Comparison of ENCODE assay signal across 14 mouse cellular contexts in genomic region chr10:128374393-128374792, GRCm38 (mm10). TPM values are rescaled to one million over a fixed set of nuclear protein-coding genes. Genes with fewer than 3 reads are reported as not detected.
A peak's percentile ranks its signal among the peaks of the same experiment; 100 is the strongest.
DNase-seq lines count a peak whose midpoint lies in the region; ATAC-seq and TF ChIP-seq lines count a peak whose summit lies in the region.
"Had no signal": no experiment of that assay in that cellular context is flagged by ENCODE, and none has a peak within 500 bp of the region (broad histone marks: within the 10 kb centered on the region; RNA-seq: fewer than 3 reads in every experiment).

No protein-coding gene starts in this region.

- H3K36me3 ChIP-seq in heart, postnatal 0 days (replicated peaks; ENCODE audit: control insufficient read depth, insufficient read depth, low read length) = peaks cover 11% of the 10 kb centered on the region
- H3K36me3 ChIP-seq in spleen, adult 2 months (ENCODE audit: control insufficient read depth, insufficient read depth, low read length) = peaks cover 3% of the 10 kb centered on the region
- no peaks in the 10 kb centered on the region for H3K36me3 ChIP-seq in splenic B cell, adult 2 months (ENCODE audit: control insufficient read depth, insufficient read depth, low read length, poor library complexity, severe bottlenecking)

- no peak for ATAC-seq in heart, postnatal 0 days (ENCODE audit: insufficient read depth, low read depth)
- no peak for ATAC-seq in granulocyte monocyte progenitor cell, adult 5-6 weeks (replicated peaks; ENCODE audit: poor library complexity, severe bottlenecking)

- H3K4me3 ChIP-seq in heart, postnatal 0 days (ENCODE audit: low read depth, low read length) = no peak overlapping the region
- H3K4me3 ChIP-seq in spleen, adult 2 months (ENCODE audit: extremely low read depth, insufficient read depth, insufficient read length) = no peak overlapping the region
- H3K4me3 ChIP-seq: embryonic facial prominence, embryonic 15.5 days; liver, embryonic 15.5 days had no signal

- no peak for DNase-seq in heart, postnatal 0 days (ENCODE audit: low spot score)
- no peak for DNase-seq in heart, postnatal 36 days
- no peak for DNase-seq in spleen, adult 2 months (ENCODE audit: low read depth in 1 of 2, low spot score in 2 of 2)
- no peak for DNase-seq in spleen, adult 18-20 months
- peak; percentile 37 for DNase-seq in T-cell, adult 2 months (ENCODE audit: low spot score)
- peak; percentile 53 for DNase-seq in splenic B cell, adult 2 months (ENCODE audit: low read depth, low spot score)
- no peak for DNase-seq in layer of hippocampus, adult 8-10 months (ENCODE audit: low spot score in 2 of 2)
- DNase-seq: kidney, postnatal 14 days; right cerebral cortex, adult 18-20 months had no signal

- no peak overlapping the region for H3K9ac ChIP-seq in heart, postnatal 0 days (replicated peaks; ENCODE audit: low read depth, low read length)
- H3K9ac ChIP-seq: embryonic facial prominence, embryonic 15.5 days; liver, embryonic 15.5 days had no signal

- H3K9me3 ChIP-seq in heart, postnatal 0 days (replicated peaks; ENCODE audit: control insufficient read depth, low read length) = no peaks in the 10 kb centered on the region
- H3K9me3 ChIP-seq: embryonic facial prominence, embryonic 15.5 days; liver, embryonic 15.5 days had no signal

- no peak overlapping the region for H3K4me2 ChIP-seq in heart, postnatal 0 days (ENCODE audit: low read depth, low read length)
- H3K4me2 ChIP-seq: embryonic facial prominence, embryonic 15.5 days; liver, embryonic 15.5 days had no signal

- no peaks in the 10 kb centered on the region for H3K27me3 ChIP-seq in heart, postnatal 0 days (ENCODE audit: control insufficient read depth, insufficient read depth, low read length)
- H3K27me3 ChIP-seq in spleen, adult 2 months (ENCODE audit: control insufficient read depth, insufficient read depth, low read length) = no peaks in the 10 kb centered on the region
- H3K27me3 ChIP-seq in splenic B cell, adult 2 months (ENCODE audit: control insufficient read depth, insufficient read depth, low read length, poor library complexity, severe bottlenecking) = no peaks in the 10 kb centered on the region
- H3K27me3 ChIP-seq: embryonic facial prominence, embryonic 15.5 days; liver, embryonic 15.5 days had no signal

- no peak overlapping the region for H3K27ac ChIP-seq in heart, postnatal 0 days (ENCODE audit: low read depth)
- H3K27ac ChIP-seq in spleen, adult 2 months (ENCODE audit: insufficient read depth, low read length) = no peak overlapping the region
- H3K27ac ChIP-seq: embryonic facial prominence, embryonic 15.5 days; liver, embryonic 15.5 days had no signal

- peaks cover 16% of the 10 kb centered on the region for H3K4me1 ChIP-seq in heart, postnatal 0 days (ENCODE audit: control insufficient read depth, insufficient read depth)
- peaks cover 9% of the 10 kb centered on the region; the same call in 1 of the 2 replicates for H3K4me1 ChIP-seq in spleen, adult 2 months (ENCODE audit: control insufficient read depth, insufficient read depth, insufficient read length)

- intact Hi-C loops in heart, postnatal 36 days (cut with DNase I) = no loop called here

- TF ChIP-seq EP300 in heart, postnatal 0 days (IDR thresholded peaks at IDR 0.05; ENCODE audit: low read depth) = no peak

- no peak for TF ChIP-seq POLR2A in spleen, adult 2 months (IDR thresholded peaks at IDR 0.05; ENCODE audit: low read depth, low read length)

- TF ChIP-seq CTCF in heart, postnatal 0 days (IDR thresholded peaks at IDR 0.05; ENCODE audit: low read depth) = 0 out of 2 replicates have a peak, but pooled peaks have one; percentile 11
- peak; percentile 5; the same call in 1 of the 2 replicates for TF ChIP-seq CTCF in spleen, adult 2 months (IDR thresholded peaks at IDR 0.05; ENCODE audit: extremely low read depth, insufficient read depth, insufficient read length, insufficient replicate concordance)

- WGBS in heart, postnatal 0 days = 76% methylated on average over 6 of the region's 6 CpGs
- WGBS in spleen, adult 2 months = 85% methylated on average over 6 of the region's 6 CpGs

RNA-seq across cellular contexts. Expression of gene Ankrd52, which starts 2.5 kb away (rescaled TPM):
- total RNA-seq in heart, postnatal 0 days (2014; rRNA removed; ENCODE audit: low replicate concordance) = 14.3 and 17.6 TPM in 2 replicates
- polyA plus RNA-seq in heart, postnatal 0 days (2015; fragmentation: Nextera tagmentation; extraction: Ambion mirVana) = 4.2 and 4.5 TPM in 2 replicates
- 10 to 100 TPM; 41.2 to 43.2 TPM for total RNA-seq in heart, postnatal 36 days (2021)
- 31.1 and 36.9 TPM in 2 replicates for polyA plus RNA-seq in spleen, adult 2 months (2012; rRNA removed)
- total RNA-seq in granulocyte monocyte progenitor cell, adult 5-6 weeks (2014; fragmentation: Nextera tagmentation) = 58.1 and 60.1 TPM in 2 replicates
- total RNA-seq in granulocyte monocyte progenitor cell, adult 5-6 weeks (2017) = 9.1 and 11.3 TPM in 2 replicates
- 10 to 100 TPM; 46.3 to 57.3 (median 50.2) TPM for total RNA-seq in layer of hippocampus, adult 8-10 months (2022)

RNA-seq across cellular contexts. Expression of gene Coq10a, which starts 5.6 kb away (rescaled TPM):
- 35.2 and 36.9 TPM in 2 replicates for total RNA-seq in heart, postnatal 0 days (2014; rRNA removed; ENCODE audit: low replicate concordance)
- 52.9 and 61.2 TPM in 2 replicates for polyA plus RNA-seq in heart, postnatal 0 days (2015; fragmentation: Nextera tagmentation; extraction: Ambion mirVana)
- 100 to 1,000 TPM; 304 to 339 TPM for total RNA-seq in heart, postnatal 36 days (2021)
- polyA plus RNA-seq in spleen, adult 2 months (2012; rRNA removed) = 32.1 and 63.8 TPM in 2 replicates
- total RNA-seq in granulocyte monocyte progenitor cell, adult 5-6 weeks (2014; fragmentation: Nextera tagmentation) = 20.8 and 28.4 TPM in 2 replicates
- total RNA-seq in granulocyte monocyte progenitor cell, adult 5-6 weeks (2017) = 6.8 and 7.9 TPM in 2 replicates
- 10 to 100 TPM; 47.5 to 57.4 (median 51.9) TPM for total RNA-seq in layer of hippocampus, adult 8-10 months (2022)

RNA-seq across cellular contexts. Expression of gene Slc39a5, which starts 26.6 kb away (rescaled TPM):
- not detected in 2 replicates for total RNA-seq in heart, postnatal 0 days (2014; rRNA removed; ENCODE audit: low replicate concordance)
- not detected in 2 replicates for polyA plus RNA-seq in heart, postnatal 0 days (2015; fragmentation: Nextera tagmentation; extraction: Ambion mirVana)
- not detected for total RNA-seq in heart, postnatal 36 days (2021)
- 15.2 and 17.1 TPM in 2 replicates for polyA plus RNA-seq in spleen, adult 2 months (2012; rRNA removed)
- total RNA-seq in granulocyte monocyte progenitor cell, adult 5-6 weeks (2014; fragmentation: Nextera tagmentation) = not detected in 2 replicates
- not detected in 2 replicates for total RNA-seq in granulocyte monocyte progenitor cell, adult 5-6 weeks (2017)
- total RNA-seq in layer of hippocampus, adult 8-10 months (2022) = under 1 TPM in 3 of 4 experiments, not detected in 1; 0.35 to 0.45 (median 0.43) TPM
- total RNA-seq: gastrocnemius, adult 18-20 months; heart, postnatal 25 days had no signal

RNA-seq across cellular contexts. Expression of gene Cs, which starts 36.9 kb away (rescaled TPM):
- 796 and 830 TPM in 2 replicates for total RNA-seq in heart, postnatal 0 days (2014; rRNA removed; ENCODE audit: low replicate concordance)
- polyA plus RNA-seq in heart, postnatal 0 days (2015; fragmentation: Nextera tagmentation; extraction: Ambion mirVana) = 590 and 625 TPM in 2 replicates
- total RNA-seq in heart, postnatal 36 days (2021) = 1,000 to 10,000 TPM; 1,152 to 1,240 TPM
- polyA plus RNA-seq in spleen, adult 2 months (2012; rRNA removed) = 70.4 and 89.2 TPM in 2 replicates
- total RNA-seq in granulocyte monocyte progenitor cell, adult 5-6 weeks (2014; fragmentation: Nextera tagmentation) = 175 and 176 TPM in 2 replicates
- total RNA-seq in granulocyte monocyte progenitor cell, adult 5-6 weeks (2017) = 104 and 114 TPM in 2 replicates
- total RNA-seq in layer of hippocampus, adult 8-10 months (2022) = 100 to 1,000 TPM; 221 to 231 (median 224) TPM

RNA-seq across cellular contexts. Expression of gene Nabp2, which starts 36.9 kb away (rescaled TPM):
- 28.1 and 34.6 TPM in 2 replicates for total RNA-seq in heart, postnatal 0 days (2014; rRNA removed; ENCODE audit: low replicate concordance)
- 55.5 and 56.1 TPM in 2 replicates for polyA plus RNA-seq in heart, postnatal 0 days (2015; fragmentation: Nextera tagmentation; extraction: Ambion mirVana)
- total RNA-seq in heart, postnatal 36 days (2021) = 10 to 100 TPM; 44.6 to 49.6 TPM
- 19.8 and 21.2 TPM in 2 replicates for polyA plus RNA-seq in spleen, adult 2 months (2012; rRNA removed)
- 80.4 and 115 TPM in 2 replicates for total RNA-seq in granulocyte monocyte progenitor cell, adult 5-6 weeks (2014; fragmentation: Nextera tagmentation)
- total RNA-seq in granulocyte monocyte progenitor cell, adult 5-6 weeks (2017) = 58.6 and 60.5 TPM in 2 replicates
- 100 to 1,000 TPM in 2 of 4 experiments, 10 to 100 TPM in 2; 94.4 to 107 (median 100) TPM for total RNA-seq in layer of hippocampus, adult 8-10 months (2022)

Comparison
In these comparisons a context has a peak if more than half of its experiments do, and no peak if none do; other contexts are left out.
1. DNase-seq: peak in T-cell, adult 2 months (single experiment) and splenic B cell, adult 2 months (single experiment); none in heart, postnatal 0 days (single experiment), heart, postnatal 36 days (0 of 2), spleen, adult 2 months (0 of 2), spleen, adult 18-20 months (0 of 2) and layer of hippocampus, adult 8-10 months (0 of 2).